Mouse (Mus musculus): ENCODE results near the gene Snx18. TPM values are rescaled to one million over a fixed set of nuclear protein-coding genes. Genes with fewer than 3 reads are reported as not detected.
A peak's percentile ranks its signal among the peaks of the same experiment; 100 is the strongest.

The Snx18 gene
- total and polyA plus RNA-seq, 2 experiments, result 7.5 to 15.4 TPM

DNA sequence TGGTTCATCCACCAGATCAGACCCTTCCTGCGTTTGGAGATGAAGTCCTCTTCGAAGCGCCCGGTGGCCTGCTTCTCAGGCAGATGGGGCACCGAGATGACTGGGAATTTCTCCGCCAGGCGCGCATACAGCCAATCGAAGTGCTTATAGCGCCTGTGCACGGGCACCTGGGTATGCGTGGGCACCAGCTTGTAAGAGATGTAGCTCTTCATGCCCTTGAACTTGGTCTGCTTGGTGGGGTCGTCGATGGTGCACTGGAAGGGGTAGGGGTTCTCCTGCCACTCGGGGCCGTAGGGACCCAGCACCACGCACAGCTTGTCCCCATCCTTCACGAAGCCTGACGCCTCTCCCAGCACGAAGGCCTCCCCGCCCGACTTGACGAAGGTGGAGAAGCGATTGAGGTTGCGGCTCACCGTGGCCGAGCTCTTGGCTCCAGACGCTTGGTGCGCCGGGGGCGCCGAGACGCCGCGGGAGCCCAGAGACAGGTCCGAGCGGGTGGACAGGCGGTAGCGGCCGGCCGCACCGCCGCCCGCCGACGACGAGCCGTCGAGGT is 950 bp downstream of the Snx18 start:
- WGBS, result 5% methylated on average over 49 of the region's 49 CpGs
- Histone ChIP-seq H3K27me3 (ENCODE audit: control insufficient read depth, insufficient read depth, low read length) (no peaks in the 10 kb centered on the region), H3K4me1 (ENCODE audit: control insufficient read depth, insufficient read depth, low read length) (peaks cover 20% of the 10 kb centered on the region), H3K79me2 (ENCODE audit: control insufficient read depth, insufficient read depth, low read length) (peaks cover 27% of the 10 kb centered on the region), H3K4me3 (ENCODE audit: insufficient read depth, low read depth, low read length) (peak overlapping the region; percentile 95), H3K9ac (ENCODE audit: low read depth, low read length) (peak overlapping the region; percentile 99), H3K36me3 (ENCODE audit: control insufficient read depth, insufficient read depth, low read length) (no peaks in the 10 kb centered on the region), H3K27ac (replicated peaks; ENCODE audit: insufficient read depth, low read depth, low read length) (peak overlapping the region; percentile 93)
- TF ChIP-seq CTCF (IDR thresholded peaks at IDR 0.05; ENCODE audit: low read depth, low read length), result no peak
- no peak for TF ChIP-seq POLR2A (IDR thresholded peaks at IDR 0.05; ENCODE audit: extremely low read depth, insufficient read depth, low read length)
- DNase-seq (ENCODE audit: extremely low read depth, low read depth, low spot score), result no peak

DNA sequence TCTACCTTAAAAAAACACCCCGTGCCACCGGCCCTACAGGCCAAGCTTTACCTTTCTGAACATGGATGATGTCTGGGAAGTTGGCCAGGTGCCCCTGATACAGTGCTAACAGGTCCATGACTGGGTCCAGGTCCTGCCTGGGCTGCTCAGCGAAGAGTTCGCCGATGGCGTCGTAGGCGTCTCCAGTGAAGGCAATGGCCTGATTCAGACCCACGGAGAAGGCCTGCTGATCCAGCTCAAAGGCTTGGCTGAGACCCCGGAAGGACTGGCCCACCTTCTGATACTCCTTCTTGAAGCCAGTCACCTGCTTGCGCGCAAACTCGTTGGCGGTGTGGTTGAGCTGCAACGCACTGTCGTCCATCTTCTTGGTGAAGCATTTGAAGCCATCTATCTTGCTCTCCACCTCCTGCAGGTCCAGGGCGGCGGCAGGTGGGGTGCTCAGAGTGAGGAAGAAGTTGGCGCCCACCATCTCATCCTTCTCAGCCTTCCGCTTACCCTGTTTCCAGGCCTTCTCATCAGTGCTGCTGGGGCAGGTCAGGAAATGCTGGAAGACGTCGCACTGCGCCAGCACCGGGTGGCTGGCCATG is 1.5 kb downstream of the Snx18 start:
- Histone ChIP-seq H3K4me3 (ENCODE audit: insufficient read depth, low read depth, low read length) (peak overlapping the region; percentile 95), H3K27me3 (ENCODE audit: control insufficient read depth, insufficient read depth, low read length) (no peaks in the 10 kb centered on the region), H3K36me3 (ENCODE audit: control insufficient read depth, insufficient read depth, low read length) (no peaks in the 10 kb centered on the region), H3K9ac (ENCODE audit: low read depth, low read length) (peak overlapping the region; percentile 99), H3K27ac (replicated peaks; ENCODE audit: insufficient read depth, low read depth, low read length) (peak overlapping the region; percentile 93), H3K79me2 (ENCODE audit: control insufficient read depth, insufficient read depth, low read length) (peaks cover 28% of the 10 kb centered on the region), H3K4me1 (ENCODE audit: control insufficient read depth, insufficient read depth, low read length) (peaks cover 22% of the 10 kb centered on the region)
- WGBS, result 38% methylated on average over 24 of the region's 24 CpGs
- no peak for DNase-seq (ENCODE audit: extremely low read depth, low read depth, low spot score)
- TF ChIP-seq CTCF (IDR thresholded peaks at IDR 0.05; ENCODE audit: low read depth, low read length) (no peak), POLR2A (IDR thresholded peaks at IDR 0.05; ENCODE audit: extremely low read depth, insufficient read depth, low read length) (no peak)

DNA sequence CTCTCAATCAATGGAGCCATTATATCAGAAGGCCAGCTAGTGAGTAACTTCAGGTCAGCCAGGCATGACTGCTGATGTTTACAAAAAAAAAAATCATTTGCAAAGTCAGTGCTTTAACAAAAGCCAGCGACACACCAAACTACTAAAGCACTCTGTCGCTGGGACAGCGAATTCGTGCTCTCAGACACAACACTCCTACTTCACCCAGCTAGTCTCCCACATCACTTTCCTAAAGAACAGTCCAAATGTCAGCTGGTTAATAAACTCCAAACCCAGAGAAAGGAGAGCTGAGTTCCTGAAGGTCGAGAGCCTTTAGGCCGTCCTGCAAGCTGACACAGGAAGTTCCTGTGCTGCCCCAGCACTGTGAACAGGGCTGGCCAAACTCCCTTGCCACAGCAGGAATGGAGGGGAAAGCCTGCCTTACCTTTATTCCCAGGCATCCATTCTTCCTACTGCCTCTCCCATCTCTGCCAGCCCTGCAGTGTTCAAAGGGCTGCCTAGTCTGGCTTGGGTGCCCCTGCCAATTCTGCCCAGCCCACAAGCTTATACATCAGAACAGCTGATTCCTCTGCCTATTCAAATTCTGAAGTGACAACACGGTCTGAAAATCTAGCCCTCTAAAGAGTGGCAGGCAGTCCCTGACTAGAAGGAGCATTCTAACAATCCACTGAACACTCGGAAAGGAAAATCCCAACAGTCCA is 2.2 kb downstream of the Snx18 start:
- no peak for TF ChIP-seq POLR2A (IDR thresholded peaks at IDR 0.05; ENCODE audit: extremely low read depth, insufficient read depth, low read length)
- TF ChIP-seq CTCF (IDR thresholded peaks at IDR 0.05; ENCODE audit: low read depth, low read length), result no peak
- H3K79me2 ChIP-seq (ENCODE audit: control insufficient read depth, insufficient read depth, low read length), result peaks cover 35% of the 10 kb centered on the region
- H3K4me3 ChIP-seq (ENCODE audit: insufficient read depth, low read depth, low read length), result peak overlapping the region; percentile 95
- no peak for DNase-seq (ENCODE audit: extremely low read depth, low read depth, low spot score)
- peak overlapping the region; percentile 99 for H3K9ac ChIP-seq (ENCODE audit: low read depth, low read length)
- WGBS, result 1% methylated on average over 8 of the region's 8 CpGs
- peaks cover 27% of the 10 kb centered on the region for H3K4me1 ChIP-seq (ENCODE audit: control insufficient read depth, insufficient read depth, low read length)
- no peaks in the 10 kb centered on the region for H3K36me3 ChIP-seq (ENCODE audit: control insufficient read depth, insufficient read depth, low read length)
- H3K27me3 ChIP-seq (ENCODE audit: control insufficient read depth, insufficient read depth, low read length), result no peaks in the 10 kb centered on the region
- H3K27ac ChIP-seq (replicated peaks; ENCODE audit: insufficient read depth, low read depth, low read length), result peak overlapping the region; percentile 93

DNA sequence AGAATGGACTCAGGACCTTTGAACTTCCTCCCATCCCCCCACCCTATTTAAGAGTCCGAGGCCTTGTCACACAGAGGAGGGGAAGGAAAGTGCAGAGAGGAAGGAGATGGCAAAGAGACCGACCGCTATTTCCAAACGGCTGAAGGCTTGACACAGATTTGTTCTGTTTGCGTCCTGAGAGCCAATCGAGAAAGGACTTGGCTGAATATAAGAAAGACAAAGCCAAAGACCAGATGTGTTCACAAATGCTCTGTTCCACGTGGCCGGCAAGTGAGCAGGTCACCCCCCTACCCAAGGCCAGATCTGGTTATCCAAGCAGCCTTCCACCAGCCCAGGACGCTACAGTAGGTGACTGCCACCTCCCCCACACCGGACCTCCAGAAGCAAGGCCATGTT is 2.8 kb downstream of the Snx18 start:
- peak overlapping the region; percentile 93 for H3K27ac ChIP-seq (replicated peaks; ENCODE audit: insufficient read depth, low read depth, low read length)
- DNase-seq (ENCODE audit: extremely low read depth, low read depth, low spot score), result peak; percentile 89
- no peaks in the 10 kb centered on the region for H3K36me3 ChIP-seq (ENCODE audit: control insufficient read depth, insufficient read depth, low read length)
- peak overlapping the region; percentile 99 for H3K9ac ChIP-seq (ENCODE audit: low read depth, low read length)
- H3K27me3 ChIP-seq (ENCODE audit: control insufficient read depth, insufficient read depth, low read length), result no peaks in the 10 kb centered on the region
- H3K4me3 ChIP-seq (ENCODE audit: insufficient read depth, low read depth, low read length), result peak overlapping the region; percentile 70
- under 1% methylated on average over 10 of the region's 10 CpGs for WGBS
- peaks cover 40% of the 10 kb centered on the region for H3K79me2 ChIP-seq (ENCODE audit: control insufficient read depth, insufficient read depth, low read length)
- TF ChIP-seq CTCF (IDR thresholded peaks at IDR 0.05; ENCODE audit: low read depth, low read length), result no peak
- no peak for TF ChIP-seq POLR2A (IDR thresholded peaks at IDR 0.05; ENCODE audit: extremely low read depth, insufficient read depth, low read length)
- H3K4me1 ChIP-seq (ENCODE audit: control insufficient read depth, insufficient read depth, low read length), result peaks cover 32% of the 10 kb centered on the region

GRCm38 (mm10) chr13:113614635-113615545 is 3.5 kb downstream of the Snx18 start:
- Histone ChIP-seq H3K27me3 (ENCODE audit: control insufficient read depth, insufficient read depth, low read length) (no peaks in the 10 kb centered on the region), H3K4me3 (ENCODE audit: insufficient read depth, low read depth, low read length) (peak overlapping the region; percentile 70), H3K79me2 (ENCODE audit: control insufficient read depth, insufficient read depth, low read length) (peaks cover 46% of the 10 kb centered on the region), H3K4me1 (ENCODE audit: control insufficient read depth, insufficient read depth, low read length) (peaks cover 37% of the 10 kb centered on the region), H3K27ac (replicated peaks; ENCODE audit: insufficient read depth, low read depth, low read length) (peak overlapping the region; percentile 93), H3K36me3 (ENCODE audit: control insufficient read depth, insufficient read depth, low read length) (no peaks in the 10 kb centered on the region), H3K9ac (ENCODE audit: low read depth, low read length) (peak overlapping the region; percentile 99)
- DNase-seq (ENCODE audit: extremely low read depth, low read depth, low spot score), result peak; percentile 93
- no peak for TF ChIP-seq POLR2A (IDR thresholded peaks at IDR 0.05; ENCODE audit: extremely low read depth, insufficient read depth, low read length)
- TF ChIP-seq CTCF (IDR thresholded peaks at IDR 0.05; ENCODE audit: low read depth, low read length), result no peak
- 2% methylated on average over 24 of the region's 24 CpGs for WGBS

Data from liver, adult 2 months (tissue).